Mouse (Mus musculus) ovary, postnatal 14 days (tissue): Measurements from ENCODE around the gene Usp25.

ENCODE experiments used
- DNase-seq: peaks from one replicate; pipeline ENCODE4 v3.0.0; 2022; ENCODE audit warnings: low spot score

Gene Usp25

GRCm38 (mm10) chr16:77034751-77035150 lies 21.2 kb downstream of the Usp25 start:
- DNase-seq, result no peak

- DNase-seq, result no peak
Measured at GRCm38 (mm10) chr16:77041573-77041972, 28.1 kb downstream of the Usp25 start.

GRCm38 (mm10) chr16:77043499-77043898 lies 30.0 kb downstream of the Usp25 start:
- DNase-seq, result no peak

GRCm38 (mm10) chr16:77054184-77054583 lies 40.7 kb downstream of the Usp25 start:
- DNase-seq, result no peak

- DNase-seq, result no peak
Measured at GRCm38 (mm10) chr16:77055519-77056159, 42.1 kb downstream of the Usp25 start.

- DNase-seq, result no peak
Measured at GRCm38 (mm10) chr16:77056160-77056520, 42.6 kb downstream of the Usp25 start.

- DNase-seq, result no peak
Measured at GRCm38 (mm10) chr16:77058567-77058966, 45.1 kb downstream of the Usp25 start.

- no peak for DNase-seq
Measured at GRCm38 (mm10) chr16:77060166-77060565, 46.7 kb downstream of the Usp25 start.

GRCm38 (mm10) chr16:77063916-77064315 lies 50.4 kb downstream of the Usp25 start:
- no peak for DNase-seq

- DNase-seq, result no peak
Measured at GRCm38 (mm10) chr16:77076954-77077735, 63.6 kb downstream of the Usp25 start.

GRCm38 (mm10) chr16:77077736-77078005 lies 64.2 kb downstream of the Usp25 start:
- no peak for DNase-seq

- DNase-seq, result no peak
Measured at GRCm38 (mm10) chr16:77084071-77084470, 70.6 kb downstream of the Usp25 start.

- DNase-seq, result no peak
Measured at GRCm38 (mm10) chr16:77089806-77090205, 76.3 kb downstream of the Usp25 start.

GRCm38 (mm10) chr16:77093526-77093925 lies 80.0 kb downstream of the Usp25 start:
- DNase-seq, result peak; percentile 2

- no peak for DNase-seq
Measured at GRCm38 (mm10) chr16:77095017-77095551, 81.6 kb downstream of the Usp25 start.

GRCm38 (mm10) chr16:77099018-77099869 lies 85.7 kb downstream of the Usp25 start:
- peak; percentile 74 for DNase-seq

GRCm38 (mm10) chr16:77103637-77104264 lies 90.2 kb downstream of the Usp25 start:
- no peak for DNase-seq

GRCm38 (mm10) chr16:77111268-77111667 lies 97.8 kb downstream of the Usp25 start:
- DNase-seq, result no peak

- DNase-seq, result no peak
Measured at GRCm38 (mm10) chr16:77125908-77126307, 112.4 kb downstream of the Usp25 start.

- DNase-seq, result no peak
Measured at GRCm38 (mm10) chr16:77128683-77129082, 115.2 kb downstream of the Usp25 start.

- no peak for DNase-seq
Measured at GRCm38 (mm10) chr16:77133055-77133454, 119.5 kb downstream of the Usp25 start.

- DNase-seq, result no peak
Measured at GRCm38 (mm10) chr16:77140651-77141050, 127.1 kb downstream of the Usp25 start.
